Mouse (Mus musculus): ENCODE data around the gene Zfp580. TPM values are rescaled to one million over a fixed set of nuclear protein-coding genes. Genes with fewer than 3 reads are reported as not detected.
"Not testable (repeated sequence)": the region's sequence is repeated elsewhere in the genome, so short reads cannot be mapped to it uniquely, and the experiment has no call there.

Gene Zfp580
- polyA plus RNA-seq (2021), result 22.4 TPM

GRCm38 (mm10) chr7:5051193-5052192, at the start of gene Zfp580:
TSS of gene Zfp580 (plus strand) at chr7:5051538.
- no peak for TF ChIP-seq CTCF (IDR thresholded peaks at IDR 0.05)
- ATAC-seq (peak; percentile 80), DNase-seq (ENCODE audit: low read depth, low spot score) (peak; percentile 17)
- ChIA-PET CTCF (interaction anchor here (0.7 to 3.9 kb wide), 6 partner anchors 9 to 110 kb away, joined by 3 to 19 read pairs (median 6); partner anchors contain the start of genes 4632433K11Rik and Zfp579), POLR2A (interaction anchor here (0.6 to 2.0 kb wide), 8 partner anchors 9 to 146 kb away, joined by 3 to 10 read pairs (median 4); partner anchors contain the start of genes Gm44973 and Zfp784)
- no peaks in the 10 kb centered on the region for H3K27me3 ChIP-seq
- in situ Hi-C loops (cut with MboI; ENCODE audit: low pct_unique_long_range_greater_than_20kb), result loop anchor here (25.0 kb wide), 1 partner anchor 1111 kb away; the partner anchor contains the start of genes Zfp444 and Zfp787

GRCm38 (mm10) chr7:5002876-5003275, 48.5 kb upstream of the Zfp580 start:
- DNase-seq (ENCODE audit: low read depth, low spot score); H3K27me3 ChIP-seq; ATAC-seq; POLR2A ChIA-PET; in situ Hi-C loops (cut with MboI; ENCODE audit: low pct_unique_long_range_greater_than_20kb); CTCF ChIA-PET: not testable (repeated sequence)

- H3K27me3 ChIP-seq, result no peaks in the 10 kb centered on the region
- ATAC-seq (no peak), DNase-seq (ENCODE audit: low read depth, low spot score) (no peak)
- ChIA-PET POLR2A (no interaction called here), CTCF (interaction anchor here (1.3 kb wide), 1 partner anchor 8 kb away, joined by 6 read pairs; no protein-coding TSS in a partner anchor)
- in situ Hi-C loops (cut with MboI; ENCODE audit: low pct_unique_long_range_greater_than_20kb), result no loop called here
- no peak for TF ChIP-seq CTCF (IDR thresholded peaks at IDR 0.05)
Measured at GRCm38 (mm10) chr7:5008229-5008628, 43.1 kb upstream of the Zfp580 start.

GRCm38 (mm10) chr7:5012681-5013513, 38.4 kb upstream of the Zfp580 start:
- no peaks in the 10 kb centered on the region for H3K27me3 ChIP-seq
- TF ChIP-seq CTCF (IDR thresholded peaks at IDR 0.05), result no peak
- no peak for DNase-seq (ENCODE audit: low read depth, low spot score)
- POLR2A ChIA-PET, result interaction anchor here (1.1 kb wide), 1 partner anchor 47 kb away, joined by 3 read pairs; no protein-coding TSS in a partner anchor
- CTCF ChIA-PET, result interaction anchor here (1.0 to 1.9 kb wide), 4 partner anchors 12 to 69 kb away, joined by 3 to 5 read pairs (median 4); no protein-coding TSS in a partner anchor
- in situ Hi-C loops (cut with MboI; ENCODE audit: low pct_unique_long_range_greater_than_20kb), result no loop called here
- ATAC-seq, result no peak

GRCm38 (mm10) chr7:5014251-5015117, 36.9 kb upstream of the Zfp580 start, which contains the start of the genes Zfp524 and Fiz1:
TSS of gene Zfp524 (plus strand) at chr7:5014415.
TSS of gene Fiz1 (minus strand) at chr7:5014697.
- ATAC-seq, result peak; percentile 61
- CTCF ChIA-PET, result interaction anchor here (1.5 to 1.9 kb wide), 4 partner anchors 14 to 71 kb away, joined by 3 to 5 read pairs (median 4); no protein-coding TSS in a partner anchor

GRCm38 (mm10) chr7:5015118-5016001, 36.0 kb upstream of the Zfp580 start, which contains the start of gene Gm44973:
TSS of gene Gm44973 (plus strand) at chr7:5015496.
- H3K27me3 ChIP-seq, result no peaks in the 10 kb centered on the region
- CTCF ChIA-PET, result interaction anchor here (1.5 to 1.9 kb wide), 2 partner anchors 13 to 72 kb away, joined by 3 to 5 read pairs; no protein-coding TSS in a partner anchor
- DNase-seq (ENCODE audit: low read depth, low spot score) (peak; percentile 98), ATAC-seq (peak; percentile 59)
- in situ Hi-C loops (cut with MboI; ENCODE audit: low pct_unique_long_range_greater_than_20kb), result loop anchor here (5.0 kb wide), 1 partner anchor 47 kb away; the partner anchor contains the start of gene U2af2
- POLR2A ChIA-PET, result interaction anchor here (1.1 to 1.8 kb wide), 5 partner anchors 18 to 223 kb away, joined by 3 to 12 read pairs (median 5); partner anchors contain the start of genes Rpl28, Zfp580 and Zfp784
- no peak for TF ChIP-seq CTCF (IDR thresholded peaks at IDR 0.05)

More at GRCm38 (mm10) chr7:5014251-5015117, 36.9 kb upstream of the Zfp580 start, which contains the start of the genes Zfp524 and Fiz1:
- no peaks in the 10 kb centered on the region for H3K27me3 ChIP-seq
- in situ Hi-C loops (cut with MboI; ENCODE audit: low pct_unique_long_range_greater_than_20kb), result loop anchor here (5.0 kb wide), 1 partner anchor 48 kb away; the partner anchor contains the start of gene U2af2
- DNase-seq (ENCODE audit: low read depth, low spot score), result peak; percentile 60
- no peak for TF ChIP-seq CTCF (IDR thresholded peaks at IDR 0.05)
- POLR2A ChIA-PET, result interaction anchor here (0.5 to 1.6 kb wide), 3 partner anchors 18 to 877 kb away, joined by 3 to 5 read pairs (median 3); partner anchors contain the start of gene Rpl28

- DNase-seq (ENCODE audit: low read depth, low spot score), result no peak
- CTCF ChIA-PET, result interaction anchor here (1.2 kb wide), 2 partner anchors 22 to 52 kb away, joined by 3 read pairs; partner anchors contain the start of gene Sbk2
- in situ Hi-C loops (cut with MboI; ENCODE audit: low pct_unique_long_range_greater_than_20kb), result loop anchor here (5.0 kb wide), 1 partner anchor 46 kb away; the partner anchor contains the start of gene U2af2
- POLR2A ChIA-PET, result interaction anchor here (1.1 to 1.8 kb wide), 3 partner anchors 22 to 45 kb away, joined by 5 to 12 read pairs (median 7); partner anchors contain the start of genes Zfp580 and Zfp784
- TF ChIP-seq CTCF (IDR thresholded peaks at IDR 0.05), result no peak
- no peaks in the 10 kb centered on the region for H3K27me3 ChIP-seq
- ATAC-seq, result no peak
Measured at GRCm38 (mm10) chr7:5016057-5016456, 35.3 kb upstream of the Zfp580 start.
